Mouse (Mus musculus) granulocyte monocyte progenitor cell, adult 5-6 weeks (primary cell): Measurements from ENCODE around the gene Cinp. TPM values are rescaled to one million over a fixed set of nuclear protein-coding genes. Genes with fewer than 3 reads are reported as not detected.

Experiments
- ATAC-seq: replicated peaks from 2 replicates; pipeline ENCODE4 v1.8.0; 2016; ENCODE audit warnings: mild to moderate bottlenecking, moderate TSS enrichment, inconsistent platforms; ENCODE audit not compliant: poor library complexity, severe bottlenecking
- total RNA-seq, 2 experiments: library from RNA; stranded (forward) in 1 of 2; stranded (reverse) in 1 of 2; fragments of 200-712, 200-1000 nt in 1 of 2; fragments of >200 nt in 1 of 2; fragmentation: Nextera tagmentation in 1 of 2; gene quantifications; 2 replicates each; pipeline ENCODE4 v1.2.3; 2014 to 2017

The Cinp gene
- 53.0 and 54.1 TPM in 2 replicates for total RNA-seq (2014; fragmentation: Nextera tagmentation)
- 80.7 and 82.3 TPM in 2 replicates for total RNA-seq (2017)

DNA sequence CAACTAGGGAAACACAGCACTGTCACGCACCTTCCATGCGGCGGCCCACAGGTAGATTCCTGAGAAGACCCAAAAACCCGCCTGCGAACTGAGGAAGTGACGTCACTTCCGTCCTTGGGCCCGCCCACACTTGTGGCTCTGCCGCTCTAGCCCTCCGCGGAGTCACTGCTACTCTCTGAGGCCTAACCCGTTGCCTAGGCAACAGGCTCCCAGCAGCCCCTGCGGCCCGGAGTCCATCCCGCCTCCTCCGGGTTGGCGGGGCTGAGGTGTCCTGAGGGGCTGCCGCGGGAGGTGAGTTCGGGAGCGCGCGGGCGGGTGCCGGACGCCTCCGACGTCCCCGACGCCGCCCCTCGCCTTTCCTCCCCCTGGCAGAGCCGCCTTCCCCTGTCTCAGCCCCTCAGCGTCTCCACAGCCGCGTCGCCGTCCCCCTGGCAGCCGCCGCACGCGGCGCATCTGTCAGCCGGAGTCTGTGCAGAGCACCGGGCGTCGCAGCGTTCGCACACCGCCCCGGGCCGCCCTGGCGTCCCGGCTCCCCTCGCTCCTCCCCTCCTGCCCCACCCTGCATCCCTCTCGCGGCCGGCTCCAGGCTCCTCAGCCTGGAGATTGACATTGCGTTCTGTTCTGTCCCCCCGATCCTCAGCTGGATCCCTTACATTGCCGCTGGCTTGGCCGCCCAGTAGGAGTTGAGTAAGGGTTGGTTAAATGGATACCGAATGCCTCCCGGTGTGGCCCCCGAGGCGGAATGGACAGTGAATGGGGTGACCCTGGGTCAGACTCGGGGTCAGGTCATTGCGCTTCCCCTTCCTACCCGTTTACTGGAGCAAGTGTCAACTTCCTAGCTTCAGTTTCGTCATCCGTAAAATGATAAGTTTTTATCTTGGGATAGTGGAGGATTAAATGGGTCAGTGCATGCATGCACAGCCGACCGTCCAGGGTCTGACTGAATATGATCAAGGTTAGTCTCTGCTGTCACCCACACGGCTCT lies at the start of gene Cinp, which contains the start of gene Tecpr2:
Gene Cinp, minus strand, starts transcription at position 110 of the 985 bp plus-strand sequence.
Gene Tecpr2, plus strand, starts transcription at position 229 of the 985 bp plus-strand sequence.
- ATAC-seq = peak; percentile 91

DNA sequence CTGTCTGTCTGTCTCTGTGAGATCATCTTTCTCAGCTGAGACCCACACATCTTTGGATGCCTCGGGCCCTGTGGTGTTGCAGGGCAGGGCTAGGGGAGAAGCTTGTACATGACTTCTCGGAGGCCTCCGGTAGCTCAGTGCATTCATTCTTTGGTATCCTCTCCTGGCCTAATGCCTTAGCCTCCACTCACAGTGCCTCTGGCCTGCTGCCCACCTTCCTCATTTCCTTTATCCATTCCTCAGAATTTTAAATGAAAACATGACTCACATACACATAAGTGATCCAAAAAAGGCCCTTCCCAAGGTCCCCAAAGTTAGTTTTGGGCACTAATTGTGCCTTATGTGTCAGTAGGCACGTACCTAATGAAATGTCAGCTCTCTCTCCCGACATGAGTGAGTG lies 48.6 kb upstream of the Cinp start:
- ATAC-seq = no peak

DNA sequence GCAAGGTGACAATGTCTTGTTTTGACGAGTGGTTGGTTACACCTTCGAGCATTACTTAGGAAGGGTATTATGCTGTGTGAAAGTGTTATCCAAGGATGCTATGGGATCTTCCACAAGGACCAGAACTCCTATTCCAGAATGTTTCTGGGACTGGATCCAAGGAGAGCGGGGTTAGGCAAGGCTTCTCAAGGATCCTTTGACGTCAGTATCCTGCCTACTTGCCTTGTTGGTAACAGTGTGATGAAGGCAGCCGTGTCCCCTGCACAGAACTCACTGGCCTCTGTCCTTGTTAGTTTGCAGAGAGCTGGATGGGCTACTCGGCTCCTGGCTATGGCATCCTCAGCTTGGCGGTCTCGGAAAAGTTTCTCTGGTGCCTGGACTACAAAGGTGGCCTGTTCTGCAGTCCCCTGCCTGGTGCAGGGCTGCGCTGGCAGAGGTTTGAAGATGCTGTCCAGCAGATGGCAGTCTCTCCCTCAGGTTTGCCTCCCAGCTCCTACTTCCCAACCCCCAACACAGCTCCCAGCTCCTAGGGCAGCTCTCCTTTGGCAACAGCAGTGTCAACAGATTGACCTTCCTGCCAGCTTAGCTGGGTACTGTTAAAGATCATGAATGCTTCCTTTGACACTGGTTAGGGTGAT lies 47.2 kb upstream of the Cinp start:
- peak; percentile 89 for ATAC-seq

DNA sequence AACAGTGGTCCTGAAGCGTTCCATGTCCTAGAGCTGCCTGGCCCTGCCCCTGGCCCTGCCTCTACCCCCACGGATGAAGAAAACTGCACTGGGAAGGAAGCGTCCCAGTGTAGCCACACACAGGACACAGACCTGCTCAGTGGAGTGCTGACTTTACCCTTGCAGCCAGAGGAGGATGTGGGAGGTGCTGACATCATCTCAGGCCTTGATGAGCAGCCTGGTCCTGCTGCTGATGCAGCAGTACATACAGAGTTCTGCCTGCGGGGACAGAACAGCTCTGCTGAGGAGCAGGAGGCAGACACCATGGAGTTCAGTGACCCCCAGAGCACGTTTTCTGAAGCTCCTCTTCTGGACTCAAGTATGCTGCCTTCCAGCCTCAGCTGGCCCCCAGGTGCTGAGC lies 43.9 kb upstream of the Cinp start:
- no peak for ATAC-seq

DNA sequence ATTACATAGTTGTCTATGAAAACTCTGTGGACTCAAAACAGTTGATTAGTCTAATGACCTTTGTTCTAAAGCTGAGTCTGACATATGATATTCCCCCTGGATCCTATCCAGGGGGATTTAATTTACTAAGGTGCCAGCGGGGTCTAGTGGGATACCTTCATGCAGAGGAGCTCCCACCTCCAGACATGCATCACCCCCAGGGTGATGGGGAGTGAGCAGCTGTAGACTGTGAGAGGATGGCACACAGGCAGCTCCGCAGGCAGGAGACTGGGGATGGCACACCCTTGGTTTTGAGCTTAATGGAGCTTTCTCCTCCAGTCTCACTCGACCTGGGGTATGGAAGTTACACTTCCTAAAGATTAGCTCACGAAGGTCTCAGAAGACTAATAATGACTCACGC lies 32.6 kb upstream of the Cinp start:
- ATAC-seq = no peak

DNA sequence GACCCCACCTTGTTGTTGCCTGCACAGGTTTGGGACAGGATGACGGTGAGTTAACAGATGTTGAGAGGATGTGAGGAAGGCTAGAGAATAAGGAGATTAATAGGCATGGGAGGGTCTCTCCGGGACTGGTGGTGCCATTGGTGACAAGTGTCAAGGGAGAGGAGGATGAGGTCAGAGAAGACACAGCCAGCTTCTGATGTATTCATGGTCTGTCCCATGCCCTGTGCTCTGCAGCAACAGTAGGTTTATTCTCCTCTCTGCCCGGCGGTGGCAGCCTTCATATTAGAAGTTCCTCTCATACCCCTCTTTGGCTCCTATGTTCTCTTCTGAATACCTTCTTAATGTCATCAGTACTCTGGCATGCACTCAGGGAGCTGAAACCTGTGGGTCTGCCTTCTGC lies 31.3 kb upstream of the Cinp start:
- ATAC-seq = no peak

DNA sequence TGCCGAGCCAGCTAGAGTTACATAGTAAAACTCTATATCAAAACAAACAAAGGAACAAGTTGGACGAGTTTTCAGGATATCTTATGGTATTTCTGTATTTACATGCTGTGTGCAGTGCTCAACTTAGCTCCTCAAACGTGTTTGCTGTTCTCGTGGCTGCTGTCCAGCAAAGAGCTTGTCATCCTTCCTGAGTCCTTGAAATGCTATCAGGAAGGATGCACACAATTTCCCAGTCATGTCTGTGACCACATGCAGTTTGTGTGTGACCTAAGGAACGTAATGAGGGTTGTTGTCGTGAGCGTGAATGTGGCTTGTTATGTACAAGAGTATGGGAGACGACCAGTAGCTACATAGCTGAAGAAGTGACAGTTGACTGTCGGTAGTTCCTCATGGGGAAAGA lies 26.8 kb upstream of the Cinp start:
- ATAC-seq = no peak

DNA sequence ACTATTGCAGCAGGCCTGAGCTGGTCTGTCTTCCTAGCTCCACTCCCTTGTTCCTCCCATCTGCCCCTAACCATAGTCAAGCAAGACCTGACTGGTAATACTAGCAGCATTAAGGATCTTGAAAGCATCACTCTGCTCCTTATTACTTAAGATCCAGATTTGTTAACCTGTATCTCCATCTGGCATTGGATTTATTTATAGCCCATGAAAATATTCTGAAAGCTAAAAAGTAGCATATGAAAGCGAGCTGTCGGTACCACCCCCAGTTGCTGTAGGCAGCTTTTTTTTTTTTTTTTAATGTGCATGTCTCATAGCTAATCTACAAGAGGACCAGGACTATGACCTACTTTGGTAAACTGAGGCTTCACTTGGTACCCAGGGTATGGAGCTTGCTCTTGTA lies 21.0 kb upstream of the Cinp start:
- ATAC-seq = no peak

DNA sequence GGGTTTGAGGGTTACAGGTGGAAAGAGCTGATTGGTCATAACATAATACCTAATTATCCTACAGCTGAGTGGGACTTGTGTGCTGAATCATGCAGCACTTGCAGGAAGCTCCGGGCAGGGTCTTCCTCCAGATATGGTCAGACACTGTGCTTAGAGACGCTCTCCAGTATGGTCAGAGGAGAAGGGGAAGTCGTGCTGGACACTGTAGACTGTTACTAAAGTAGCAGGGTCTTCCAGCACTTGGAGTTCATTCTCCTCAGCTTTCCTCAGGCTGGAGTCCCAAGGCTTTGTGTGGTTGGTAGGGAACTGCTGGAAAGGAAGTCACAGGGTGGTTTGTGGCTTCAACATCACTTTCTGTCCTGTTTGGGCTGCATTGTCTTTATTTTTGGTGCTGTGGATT lies 18.9 kb upstream of the Cinp start:
- peak; percentile 89 for ATAC-seq

DNA sequence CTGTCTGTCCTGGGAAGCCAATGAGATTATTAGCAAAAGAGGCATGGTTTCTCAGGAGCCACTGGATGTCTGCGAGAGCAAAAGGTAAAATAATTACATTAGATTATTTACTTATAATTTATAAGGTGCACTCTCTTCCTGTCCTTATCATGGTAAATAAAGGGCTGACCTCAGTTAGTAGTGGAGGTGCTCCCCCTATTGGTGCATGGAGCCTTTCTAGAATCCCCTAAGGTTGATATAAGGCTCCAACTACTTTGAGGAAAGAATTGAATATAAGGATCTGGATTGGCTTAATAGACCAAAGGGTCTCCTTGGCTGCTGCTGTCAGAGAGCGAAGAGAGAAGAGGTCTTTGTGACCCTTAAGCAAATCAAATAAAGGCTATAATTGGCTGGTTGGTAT lies 14.6 kb upstream of the Cinp start:
- ATAC-seq = no peak

DNA sequence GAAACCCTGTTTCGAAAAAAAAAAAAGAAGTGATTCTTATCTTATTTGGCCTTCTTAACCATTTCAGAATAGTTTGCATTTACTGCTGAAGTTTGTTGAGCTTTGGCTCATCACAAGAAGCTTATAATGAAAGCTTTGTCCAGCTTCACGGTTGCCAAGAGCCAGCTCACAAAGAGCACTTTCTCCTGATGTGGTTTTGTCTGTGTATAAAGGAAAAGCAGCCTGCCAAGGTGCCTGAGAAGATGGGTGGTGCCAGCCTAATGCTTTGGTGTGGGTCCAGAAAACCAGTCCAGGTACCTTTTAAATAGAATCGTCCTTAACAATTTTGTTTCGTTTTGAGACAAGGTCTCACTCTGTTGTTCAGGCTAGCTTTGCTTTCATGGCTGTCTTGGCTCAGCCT lies 13.2 kb upstream of the Cinp start:
- ATAC-seq = no peak

DNA sequence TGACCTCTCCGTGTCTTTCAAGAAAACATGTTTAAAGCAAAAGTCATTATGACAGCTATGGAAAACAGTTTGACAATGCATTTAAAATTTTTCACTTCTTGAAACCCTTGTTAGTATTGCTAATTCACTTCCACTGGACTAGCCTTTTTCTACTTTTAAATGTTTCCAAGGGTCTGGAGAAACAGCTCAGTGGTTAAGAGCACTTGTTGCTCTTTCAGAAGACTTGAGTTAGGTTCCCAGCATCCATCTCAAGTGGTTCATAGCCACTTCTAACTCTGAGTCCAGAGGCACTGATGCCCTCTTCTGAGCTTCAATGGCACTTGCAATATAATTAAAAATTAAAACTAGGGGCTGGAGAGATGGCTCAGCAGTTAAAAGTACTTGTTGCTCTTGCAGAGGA lies 2.9 kb upstream of the Cinp start:
- no peak for ATAC-seq

DNA sequence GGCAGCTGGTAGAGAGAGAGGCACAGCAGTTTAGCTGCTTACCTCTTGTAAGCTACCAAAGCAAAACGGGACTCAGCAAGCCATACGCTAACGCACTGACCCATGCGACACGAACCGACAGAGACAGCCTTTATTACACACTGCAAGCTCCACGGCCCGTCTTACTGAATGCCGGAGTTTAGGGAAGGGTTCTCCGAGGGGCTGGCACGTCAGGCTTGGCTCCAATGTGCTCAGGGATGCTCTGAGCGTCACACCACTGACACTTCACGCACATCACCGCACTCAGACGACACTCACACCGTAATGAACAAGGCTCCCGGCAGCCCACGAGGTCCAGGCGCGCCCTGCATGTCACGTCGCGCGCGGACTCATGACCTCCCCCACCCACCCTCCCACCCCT lies 339 bp downstream of the Cinp start:
- peak; percentile 30 for ATAC-seq

DNA sequence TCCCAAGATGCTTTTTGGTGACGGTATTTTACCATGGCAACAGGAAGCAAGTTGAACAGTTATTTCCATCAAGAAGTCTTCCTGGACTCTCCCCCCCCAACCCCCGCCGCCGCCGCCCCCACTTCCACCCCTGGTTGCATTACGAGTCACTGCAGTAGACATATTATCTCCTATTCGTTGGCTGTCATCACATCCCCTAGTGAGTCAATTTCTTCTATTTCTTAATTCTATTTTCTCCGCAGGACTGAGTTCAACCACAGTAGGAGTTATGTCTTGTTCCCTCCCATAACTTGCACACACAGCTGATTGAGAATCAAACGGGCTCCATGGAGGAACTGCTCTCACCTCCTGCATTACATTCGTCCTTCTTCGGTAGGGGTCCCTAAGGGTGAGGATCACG lies 839 bp downstream of the Cinp start:
- peak; percentile 34 for ATAC-seq

DNA sequence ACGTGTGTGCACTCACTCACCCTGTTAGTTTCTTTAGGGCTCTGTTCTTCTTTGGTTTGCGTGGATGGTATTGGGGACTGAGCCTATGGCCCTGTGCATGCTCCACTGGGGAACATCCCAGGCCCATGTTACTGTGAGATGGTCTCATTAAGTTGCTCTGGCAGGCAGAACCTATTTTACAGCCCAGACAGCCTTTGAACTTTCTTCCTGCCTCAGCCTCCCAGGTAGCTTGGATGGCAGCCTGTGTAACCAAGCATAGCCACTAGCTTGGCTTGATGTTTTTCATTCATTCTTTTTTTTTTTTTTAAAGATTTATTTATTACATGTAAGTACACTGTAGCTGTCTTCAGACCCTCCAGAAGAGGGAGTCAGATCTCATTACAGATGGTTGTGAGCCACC lies 3.7 kb downstream of the Cinp start:
- ATAC-seq = no peak

DNA sequence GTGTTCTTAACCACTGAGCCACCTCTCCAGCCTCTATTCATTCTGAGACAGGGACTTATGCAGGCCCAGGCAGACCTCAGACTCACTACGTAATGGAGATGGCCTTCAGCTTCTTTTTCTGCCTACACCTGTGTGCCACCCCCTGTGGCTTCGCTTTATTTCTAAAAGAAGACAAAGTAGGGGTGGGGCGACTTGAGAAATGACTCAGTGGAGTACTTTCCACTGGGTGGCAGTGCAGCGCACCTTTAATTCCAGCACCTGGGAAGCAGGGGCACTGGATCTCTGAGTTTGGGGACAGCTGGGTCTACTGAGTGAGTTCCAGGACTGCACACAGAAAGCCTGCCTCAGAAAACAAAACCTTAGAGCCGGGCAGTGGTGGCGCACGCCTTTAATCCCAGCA lies 6.7 kb downstream of the Cinp start:
- no peak for ATAC-seq

DNA sequence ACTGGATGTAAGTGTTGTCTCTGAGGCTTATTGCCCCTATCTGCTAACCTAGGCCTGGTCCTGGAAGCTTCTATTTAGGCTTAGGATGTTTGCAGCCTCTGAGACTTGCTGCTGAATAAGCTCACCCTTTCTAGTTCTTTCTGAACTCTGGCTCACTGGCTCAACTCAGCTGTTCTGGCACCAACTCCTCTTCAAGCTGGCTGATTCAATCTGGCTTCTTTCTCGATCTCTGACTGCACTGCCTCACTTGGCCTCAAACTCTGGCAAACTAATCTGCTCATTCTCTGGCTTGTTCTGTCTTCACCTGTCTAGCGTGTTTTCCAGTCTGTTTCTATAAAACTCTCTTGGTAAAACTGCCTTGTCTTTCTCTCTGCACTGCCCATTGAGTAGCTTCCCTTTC lies 13.6 kb downstream of the Cinp start:
- ATAC-seq = no peak

DNA sequence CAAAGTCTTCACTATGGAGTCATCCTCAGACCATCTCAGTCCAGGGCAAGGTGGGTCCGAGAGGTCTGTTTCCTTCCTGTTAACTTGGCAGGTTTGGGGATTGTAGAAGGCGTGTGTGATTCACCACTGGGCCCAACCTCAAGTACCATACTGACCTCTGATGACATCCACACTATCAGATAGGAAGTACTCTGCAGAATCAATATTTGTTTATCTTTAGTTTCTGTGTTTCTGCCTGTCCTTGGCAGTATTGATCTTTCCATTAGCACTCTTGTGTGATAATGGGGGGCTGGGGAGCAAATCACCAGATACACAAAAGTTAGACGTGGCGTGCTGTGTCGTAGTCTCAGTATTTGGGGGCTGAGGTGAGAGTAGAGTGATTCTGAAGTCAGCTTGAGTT lies 17.7 kb downstream of the Cinp start:
- no peak for ATAC-seq

DNA sequence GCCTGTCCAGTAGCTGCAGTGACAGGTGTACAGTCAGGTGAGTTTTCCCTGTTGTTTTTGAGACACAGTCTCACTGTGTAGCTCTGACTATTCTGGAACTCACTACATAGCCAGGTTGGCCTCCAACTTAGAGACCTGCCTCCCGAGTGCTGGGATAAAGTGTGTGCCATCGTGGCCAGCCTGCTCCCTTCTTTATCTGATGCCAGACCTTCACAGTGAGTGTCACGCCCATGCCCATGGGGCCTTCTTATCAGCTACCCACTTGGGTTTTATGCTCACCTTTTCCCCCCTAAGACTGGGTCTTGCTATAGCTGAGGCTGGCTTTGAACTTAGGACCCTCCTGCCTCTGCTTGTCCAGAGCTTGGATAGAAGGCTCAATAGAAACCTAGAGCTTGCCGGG lies 18.8 kb downstream of the Cinp start:
- ATAC-seq = no peak

DNA sequence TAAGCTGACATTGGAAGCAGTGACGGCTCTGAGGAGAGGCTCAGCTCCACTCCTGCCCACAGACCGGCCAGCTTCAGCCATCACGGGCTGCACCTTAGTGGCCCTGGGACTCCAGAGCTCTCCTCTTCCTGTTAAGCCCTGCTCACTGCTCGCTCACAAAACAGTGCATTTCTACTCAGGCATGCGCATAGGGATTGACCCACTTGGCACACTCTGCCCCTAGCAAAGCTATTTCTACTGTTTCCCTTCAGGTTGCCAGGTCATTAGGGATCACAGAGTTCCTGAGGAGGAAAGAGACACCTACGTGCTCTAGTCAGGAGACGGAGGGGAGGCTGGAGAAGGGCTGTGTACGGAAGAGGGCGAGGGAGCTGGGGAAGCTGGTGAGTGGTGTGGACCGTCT lies 23.0 kb downstream of the Cinp start:
- no peak for ATAC-seq

DNA sequence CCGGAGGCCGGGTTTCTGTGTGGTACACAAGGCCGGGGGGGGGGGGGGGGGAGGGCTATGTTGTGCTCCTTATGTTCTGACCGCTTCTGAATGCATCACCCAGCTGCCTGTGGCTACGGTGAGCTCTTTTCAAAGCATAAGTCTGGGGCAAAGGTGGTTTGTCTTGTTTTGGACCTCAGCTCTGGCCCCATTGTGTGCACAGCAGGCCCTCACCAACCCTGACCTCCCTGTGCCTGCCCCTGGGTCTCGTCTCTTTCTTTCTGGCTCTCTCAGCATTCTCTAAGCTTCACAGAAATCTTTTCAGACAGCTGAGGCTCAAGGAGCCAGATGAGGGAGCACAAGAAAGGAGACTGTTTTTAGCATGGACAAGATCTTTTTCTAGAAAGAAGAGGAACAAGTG lies 23.4 kb downstream of the Cinp start:
- ATAC-seq = no peak

DNA sequence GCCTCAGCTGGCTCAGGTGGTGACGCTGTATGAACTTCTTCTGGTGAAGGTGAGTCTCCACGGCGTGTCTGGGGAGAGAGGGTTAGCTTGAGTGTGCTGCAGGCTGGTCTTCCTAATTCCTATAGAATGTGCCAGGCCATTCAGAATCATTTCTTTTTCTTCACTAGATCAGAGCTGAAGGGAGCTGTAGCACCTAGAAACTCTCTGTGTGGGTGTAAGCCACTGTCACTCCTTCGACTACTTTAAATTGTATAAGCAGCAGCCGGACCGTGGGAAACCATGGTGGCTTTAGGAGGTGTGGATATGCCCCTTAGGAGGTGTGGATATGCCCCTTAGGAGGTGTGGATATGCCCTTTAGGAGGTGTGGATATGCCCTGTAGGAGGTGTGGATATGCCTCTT lies 24.9 kb downstream of the Cinp start:
- ATAC-seq = no peak
